Mouse (Mus musculus) CH12.LX (cell line): ENCODE results near the gene Adamts10. TPM values are rescaled to one million over a fixed set of nuclear protein-coding genes. Genes with fewer than 3 reads are reported as not detected.

Source experiments
- DNase-seq: peaks from one replicate; pipeline ENCODE4 v3.0.0-alpha.2; 2013; ENCODE audit errors: extremely low read depth
- H3K27ac ChIP-seq: 2 replicates; pipeline ENCODE4 v1.5.1; 2012; ENCODE audit warnings: low read depth, mild to moderate bottlenecking, control low read depth, moderate library complexity; ENCODE audit not compliant: insufficient read depth
- H3K27me3 ChIP-seq: replicated peaks from 2 replicates; pipeline ENCODE3; 2012; ENCODE audit warnings: inconsistent platforms
- H3K36me3 ChIP-seq, 2 experiments: replicated peaks in 1 of 2; 2 replicates each; pipeline versions ENCODE3 to v1.6.1; 2012; ENCODE audit warnings: inconsistent platforms in 1 of 2, low read length in 1 of 2, mild to moderate bottlenecking in 1 of 2, mixed read lengths in 1 of 2, moderate library complexity in 1 of 2; ENCODE audit not compliant: control insufficient read depth in 1 of 2, insufficient read depth in 1 of 2
- H3K4me1 ChIP-seq, 2 experiments: 2 replicates each; pipeline ENCODE4 v1.6.1; 2012; ENCODE audit warnings: inconsistent platforms in 1 of 2, moderate library complexity in 1 of 2; ENCODE audit not compliant: insufficient read depth in 2 of 2, control insufficient read depth in 1 of 2
- H3K4me2 ChIP-seq: 2 replicates; pipeline ENCODE4 v1.6.1; 2012; ENCODE audit warnings: low read depth, mild to moderate bottlenecking, control low read depth; ENCODE audit not compliant: poor library complexity, insufficient read depth, severe bottlenecking
- H3K4me3 ChIP-seq, 3 experiments: fragments of 150-350 bp in 1 of 3; sonication (generic) in 1 of 3; replicated peaks in 1 of 3; 2 replicates each; pipeline versions ENCODE3 to v1.5.1; 2011 to 2012; ENCODE audit warnings: low read depth in 2 of 3, low read length in 2 of 3, mild to moderate bottlenecking in 2 of 3, moderate library complexity in 2 of 3, control low read depth in 1 of 3, improper control_type of control experiment in 1 of 3, inconsistent platforms in 1 of 3, mixed read lengths in 1 of 3; ENCODE audit not compliant: poor library complexity in 1 of 3
- H3K79me2 ChIP-seq: replicated peaks from 2 replicates; pipeline ENCODE4 v1.6.1; 2012; ENCODE audit warnings: mild to moderate bottlenecking, moderate library complexity; ENCODE audit not compliant: control insufficient read depth, poor library complexity, insufficient read depth, severe bottlenecking; ENCODE audit errors: extremely low read depth
- H3K9ac ChIP-seq: 2 replicates; pipeline ENCODE4 v1.6.1; 2012; ENCODE audit warnings: low read depth, mild to moderate bottlenecking, control low read depth, moderate library complexity; ENCODE audit not compliant: insufficient read depth
- H3K9me3 ChIP-seq: replicated peaks from 2 replicates; pipeline ENCODE3; 2012; ENCODE audit warnings: low read length, inconsistent platforms, mixed read lengths
- BHLHE40 ChIP-seq: IDR thresholded peaks from 2 replicates; pipeline ENCODE4 v1.6.1; 2011; ENCODE audit warnings: mild to moderate bottlenecking, low read depth, low read length, improper control_type of control experiment
- CHD2 ChIP-seq: IDR thresholded peaks from 2 replicates; pipeline ENCODE4 v1.6.1; 2011; ENCODE audit warnings: low read length, improper control_type of control experiment
- CTCF ChIP-seq, 2 experiments: IDR thresholded peaks in 1 of 2; conservative IDR thresholded peaks in 1 of 2; 2 replicates each; pipeline ENCODE4 v1.5.1; 2011 to 2012; ENCODE audit warnings: low read depth in 2 of 2, low read length in 2 of 2, improper control_type of control experiment in 1 of 2, inconsistent platforms in 1 of 2, mild to moderate bottlenecking in 1 of 2, moderate library complexity in 1 of 2
- ETS1 ChIP-seq: conservative IDR thresholded peaks from 2 replicates; pipeline ENCODE4 v1.6.1; 2012; ENCODE audit warnings: low read depth, mild to moderate bottlenecking, inconsistent platforms, low read length, improper control_type of control experiment, moderate library complexity
- JUN ChIP-seq: IDR thresholded peaks from 2 replicates; pipeline ENCODE4 v1.6.1; 2011; ENCODE audit warnings: low read depth, mild to moderate bottlenecking, low read length, improper control_type of control experiment, moderate library complexity; ENCODE audit not compliant: insufficient read depth
- JUND ChIP-seq: conservative IDR thresholded peaks from 2 replicates; pipeline ENCODE4 v1.6.1; 2011; ENCODE audit warnings: low read depth, low read length, improper control_type of control experiment
- KAT2A ChIP-seq: IDR thresholded peaks from 2 replicates; pipeline ENCODE4 v1.6.1; 2012; ENCODE audit warnings: low read length, improper control_type of control experiment, inconsistent platforms; ENCODE audit not compliant: insufficient replicate concordance
- MAX ChIP-seq: IDR thresholded peaks from 2 replicates; pipeline ENCODE4 v1.6.1; 2011; ENCODE audit warnings: low read length, improper control_type of control experiment
- MAZ ChIP-seq: IDR thresholded peaks from 2 replicates; pipeline ENCODE4 v1.6.1; 2012; ENCODE audit warnings: low read depth, mild to moderate bottlenecking, inconsistent platforms, low read length, improper control_type of control experiment, moderate library complexity
- MYC ChIP-seq: IDR thresholded peaks from 2 replicates; pipeline ENCODE4 v1.6.1; 2011; ENCODE audit warnings: low read depth, mild to moderate bottlenecking, improper control_type of control experiment, low read length
- NELFE ChIP-seq: IDR thresholded peaks from 2 replicates; pipeline ENCODE4 v1.6.1; 2011; ENCODE audit warnings: low read depth, low read length, improper control_type of control experiment
- NRF1 ChIP-seq: IDR thresholded peaks from 2 replicates; pipeline ENCODE4 v1.6.1; 2014; ENCODE audit warnings: low read depth, mild to moderate bottlenecking, inconsistent platforms, low read length, improper control_type of control experiment, moderate library complexity
- PAX5 ChIP-seq: IDR thresholded peaks from 2 replicates; pipeline ENCODE4 v1.6.1; 2012; ENCODE audit warnings: low read length, inconsistent platforms, mixed read lengths
- POLR2A ChIP-seq: IDR thresholded peaks from 2 replicates; pipeline ENCODE4 v1.6.1; 2011; ENCODE audit warnings: low read depth, mild to moderate bottlenecking, improper control_type of control experiment, low read length
- POLR2AphosphoS2 ChIP-seq: IDR thresholded peaks from 2 replicates; pipeline ENCODE4 v1.6.1; 2011; ENCODE audit warnings: low read depth, low read length, improper control_type of control experiment
- RAD21 ChIP-seq: IDR thresholded peaks from 2 replicates; pipeline ENCODE4 v1.6.1; 2011; ENCODE audit warnings: low read depth, mild to moderate bottlenecking, low read length, improper control_type of control experiment, moderate library complexity
- RCOR1 ChIP-seq: conservative IDR thresholded peaks from 2 replicates; pipeline ENCODE4 v1.6.1; 2012; ENCODE audit warnings: low read depth, mild to moderate bottlenecking, inconsistent platforms, low read length, improper control_type of control experiment
- SIN3A ChIP-seq: IDR thresholded peaks from 2 replicates; pipeline ENCODE4 v1.6.1; 2012; ENCODE audit warnings: low read length, improper control_type of control experiment, inconsistent platforms
- TBP ChIP-seq: conservative IDR thresholded peaks from 2 replicates; pipeline ENCODE4 v1.6.1; 2011; ENCODE audit warnings: low read depth, low read length, improper control_type of control experiment
- UBTF ChIP-seq: IDR thresholded peaks from 2 replicates; pipeline ENCODE4 v1.6.1; 2012; ENCODE audit warnings: low read depth, mild to moderate bottlenecking, inconsistent platforms, low read length, improper control_type of control experiment, moderate library complexity
- USF1 ChIP-seq: IDR thresholded peaks from 2 replicates; pipeline ENCODE4 v1.6.1; 2014; ENCODE audit warnings: low read depth, mild to moderate bottlenecking, inconsistent platforms, low read length, improper control_type of control experiment
- USF2 ChIP-seq: conservative IDR thresholded peaks from 2 replicates; pipeline ENCODE4 v1.6.1; 2011; ENCODE audit warnings: low read depth, low read length, improper control_type of control experiment
- ZC3H11A ChIP-seq: IDR thresholded peaks from 2 replicates; pipeline ENCODE4 v1.6.1; 2012; ENCODE audit warnings: low read depth, mild to moderate bottlenecking, inconsistent platforms, low read length, improper control_type of control experiment
- dilution Hi-C: fragments of 300-500 bp; cut with MboI; formaldehyde crosslinking; loops from 2 replicates; pipeline ENCODE4 v1.14.3; 2020; ENCODE audit warnings: low sequenced_read_pairs; ENCODE audit not compliant: extremely low pct_unique_long_range_greater_than_20kb, extremely low pct_ligation_motif_present
- in situ Hi-C: fragments of 300-500 bp; cut with MboI; formaldehyde crosslinking; loops from 3 replicates; pipeline ENCODE4 v1.14.3; 2019; ENCODE audit warnings: low sequenced_read_pairs, low pct_ligation_motif_present, low pct_unique_long_range_greater_than_20kb, mixed read lengths
- polyA plus RNA-seq: library from polyadenylated mRNA; unstranded; fragments of >175 nt; gene quantifications from 2 replicates; pipeline ENCODE4 v1.2.1, GENCODE M21; 2012; ENCODE audit warnings: low read depth; ENCODE audit not compliant: insufficient read length
- total RNA-seq, 2 experiments: library from RNA; depleted of rRNA; stranded (reverse); fragments of 300-350 nt in 1 of 2; fragments of >200 nt in 1 of 2; gene quantifications; 2 replicates each; pipeline ENCODE4 v1.2.3; 2012 to 2014

Adamts10 gene
- total and polyA plus RNA-seq, 3 experiments: 6.2 to 16.7 (median 12.1) TPM

- Histone ChIP-seq H3K79me2 (no peaks in the 10 kb centered on the region), H3K27ac (no peak overlapping the region), H3K4me2 (no peak overlapping the region), H3K4me3 (no peak overlapping the region), H3K9me3 (no peaks in the 10 kb centered on the region), H3K36me3 (peaks cover 0 to 18% of the 10 kb centered on the region in 2 experiments), H3K27me3 (no peaks in the 10 kb centered on the region), H3K9ac (no peak overlapping the region), H3K4me1 (peaks cover 10 to 40% of the 10 kb centered on the region in 2 experiments; a peak in 3 of 4 replicates)
- no peak for DNase-seq
- dilution Hi-C loops (no loop called here), in situ Hi-C loops (no loop called here)
- TF ChIP-seq UBTF: no peak
- no peak for TF ChIP-seq MAZ
- no peak for TF ChIP-seq PAX5
- TF ChIP-seq KAT2A: no peak
- TF ChIP-seq JUND: no peak
- no peak for TF ChIP-seq POLR2A
- TF ChIP-seq USF2: no peak
- no peak for TF ChIP-seq RCOR1
- TF ChIP-seq JUN: no peak
- TF ChIP-seq NRF1: no peak
- TF ChIP-seq MYC: no peak
- no peak for TF ChIP-seq ETS1
- no peak for TF ChIP-seq NELFE
- no peak for TF ChIP-seq MAX
- TF ChIP-seq BHLHE40: no peak
These were observed 40.6 kb downstream of the Adamts10 start for GRCm38 (mm10) chr17:33564599-33564998.

GRCm38 (mm10) chr17:33566182-33566581, 42.2 kb downstream of the Adamts10 start:
- peaks cover 10 to 40% of the 10 kb centered on the region in 2 experiments; a peak in 3 of 4 replicates for H3K4me1 ChIP-seq
- no peaks in the 10 kb centered on the region for H3K9me3 ChIP-seq
- no peaks in the 10 kb centered on the region for H3K79me2 ChIP-seq
- peaks cover 0 to 18% of the 10 kb centered on the region in 2 experiments for H3K36me3 ChIP-seq
- DNase-seq: no peak
- in situ Hi-C loops (no loop called here), dilution Hi-C loops (no loop called here)
- H3K27ac ChIP-seq: no peak overlapping the region
- no peak for TF ChIP-seq NRF1
- no peak for TF ChIP-seq RCOR1
- no peak for TF ChIP-seq RAD21
- no peak for TF ChIP-seq ZC3H11A
- no peak for TF ChIP-seq USF1
- TF ChIP-seq CTCF (conservative IDR thresholded peaks at IDR 0.05 in 1 of 2, IDR thresholded peaks at IDR 0.05 in 1 of 2; ENCODE audit: low read depth in 2 of 2, low read length in 2 of 2): no peak
- no peak for TF ChIP-seq PAX5
- no peak for TF ChIP-seq UBTF
- no peak for TF ChIP-seq POLR2AphosphoS2
- TF ChIP-seq TBP: no peak
- TF ChIP-seq CHD2: no peak
- no peak for TF ChIP-seq BHLHE40
- TF ChIP-seq SIN3A: no peak
- TF ChIP-seq ETS1: no peak
- H3K27me3 ChIP-seq: no peaks in the 10 kb centered on the region
- H3K4me3 ChIP-seq: no peak overlapping the region
- H3K4me2 ChIP-seq: no peak overlapping the region
- no peak overlapping the region for H3K9ac ChIP-seq
